Mouse (Mus musculus) lung, postnatal 0 days (tissue): ENCODE measurements around the gene Rnf216. TPM values are rescaled to one million over a fixed set of nuclear protein-coding genes. Genes with fewer than 3 reads are reported as not detected.

Experiments used
- ATAC-seq: fragments of 200-750 bp; cut with Nextera tagmentation; 2 replicates; pipeline ENCODE4 v1.8.0; 2017; ENCODE audit warnings: moderate library complexity
- DNase-seq: peaks from one replicate; pipeline ENCODE4 v3.0.0-alpha.2; 2016; ENCODE audit warnings: low spot score
- H3K27ac ChIP-seq: fragments of 300-500 bp; sonication (generic); 2 replicates; pipeline ENCODE4 v1.5.1; 2014; ENCODE audit warnings: antibody characterized with exemption, mild to moderate bottlenecking, low read length, mixed read lengths
- H3K27me3 ChIP-seq: fragments of 300-500 bp; sonication (generic); replicated peaks from 2 replicates; pipeline ENCODE4 v1.6.1; 2014; ENCODE audit warnings: low read length, mixed read lengths; ENCODE audit not compliant: insufficient read depth
- H3K36me3 ChIP-seq: fragments of 300-500 bp; sonication (generic); 2 replicates; pipeline ENCODE4 v1.6.1; 2014; ENCODE audit warnings: low read length, mixed read lengths; ENCODE audit not compliant: insufficient read depth
- H3K4me1 ChIP-seq: fragments of 300-500 bp; sonication (generic); 2 replicates; pipeline ENCODE4 v1.6.1; 2014; ENCODE audit warnings: antibody characterized with exemption, low read depth, low read length, mixed read lengths; ENCODE audit not compliant: insufficient read depth
- H3K4me2 ChIP-seq: fragments of 300-500 bp; sonication (generic); replicated peaks from 2 replicates; pipeline ENCODE4 v1.6.1; 2014; ENCODE audit warnings: low read depth, mild to moderate bottlenecking, low read length, moderate library complexity, mixed read lengths
- H3K4me3 ChIP-seq: fragments of 300-500 bp; sonication (generic); 2 replicates; pipeline ENCODE4 v1.5.1; 2014; ENCODE audit warnings: low read depth, low read length
- H3K9ac ChIP-seq: fragments of 300-500 bp; sonication (generic); replicated peaks from 2 replicates; pipeline ENCODE4 v1.6.1; 2014; ENCODE audit warnings: low read depth, mild to moderate bottlenecking
- H3K9me3 ChIP-seq: fragments of 300-500 bp; sonication (generic); 2 replicates; pipeline ENCODE4 v1.6.1; 2016; ENCODE audit warnings: low read length, mixed read lengths
- CTCF ChIP-seq: IDR thresholded peaks from 2 replicates; pipeline ENCODE4 v1.5.1; 2016; ENCODE audit warnings: antibody characterized with exemption, mild to moderate bottlenecking
- EP300 ChIP-seq: IDR thresholded peaks from 2 replicates; pipeline ENCODE4 v1.6.1; 2016; ENCODE audit warnings: antibody characterized with exemption, mild to moderate bottlenecking, control low read depth
- WGBS: fragments of 180-500 bp; shearing (Covaris S2); extraction: QIAGEN DNeasy Blood & Tissue Kit; methylation state at CpG from one replicate; pipeline ENCODE4 v1.1.7; 2014; 5-methylcytosine and 5-hydroxymethylcytosine counted together
- polyA plus RNA-seq: library from polyadenylated mRNA; unstranded; fragments of >200 nt; fragmentation: Nextera tagmentation; extraction: Ambion mirVana; gene quantifications from 2 replicates; pipeline ENCODE4 v1.2.1, GENCODE M21; 2015

The Rnf216 gene
- polyA plus RNA-seq, 1 experiment from 2014 or later, result 23.2 TPM

DNA sequence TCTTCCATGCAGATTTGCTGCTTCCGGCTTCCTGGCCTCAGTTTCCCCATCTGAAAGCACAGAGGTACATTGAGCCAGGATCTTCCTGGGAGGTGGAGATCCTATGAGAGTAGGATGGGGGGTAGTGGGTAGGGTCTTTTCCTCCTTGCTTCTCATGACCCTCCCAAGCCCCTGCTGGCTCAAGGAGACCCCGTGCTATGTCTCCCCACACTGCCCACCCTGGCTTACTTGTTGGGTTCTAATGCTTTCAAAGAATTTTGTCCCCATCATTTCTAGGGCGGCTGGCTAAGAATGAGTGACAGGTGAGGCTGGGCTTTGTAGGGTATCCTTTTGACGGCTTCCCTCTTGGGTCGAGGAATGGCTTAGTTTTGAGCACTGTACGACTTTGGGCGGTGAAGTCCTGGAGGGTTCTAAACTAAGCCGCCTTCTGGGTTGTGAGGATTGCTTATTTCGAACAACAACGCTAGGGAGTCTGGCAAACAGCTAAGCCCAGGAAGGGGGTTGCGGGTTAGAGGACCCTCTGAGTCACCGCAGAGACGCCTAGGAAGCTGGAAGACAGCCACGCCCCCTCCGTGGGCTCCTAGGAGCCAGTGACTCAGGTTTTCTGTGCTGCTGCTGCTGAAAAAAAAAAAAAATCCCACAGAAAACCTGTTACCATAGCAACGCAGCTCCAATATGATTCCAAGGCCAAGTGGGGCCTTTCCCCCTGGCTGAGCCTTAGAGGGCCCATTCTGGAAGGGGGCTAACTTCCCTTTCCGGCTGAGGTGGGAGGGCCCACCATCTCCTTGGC, 148.9 kb downstream of the Rnf216 start:
- peak; percentile 78 for DNase-seq
- Histone ChIP-seq H3K27ac (no peak overlapping the region), H3K4me1 (peaks cover 9% of the 10 kb centered on the region)

DNA sequence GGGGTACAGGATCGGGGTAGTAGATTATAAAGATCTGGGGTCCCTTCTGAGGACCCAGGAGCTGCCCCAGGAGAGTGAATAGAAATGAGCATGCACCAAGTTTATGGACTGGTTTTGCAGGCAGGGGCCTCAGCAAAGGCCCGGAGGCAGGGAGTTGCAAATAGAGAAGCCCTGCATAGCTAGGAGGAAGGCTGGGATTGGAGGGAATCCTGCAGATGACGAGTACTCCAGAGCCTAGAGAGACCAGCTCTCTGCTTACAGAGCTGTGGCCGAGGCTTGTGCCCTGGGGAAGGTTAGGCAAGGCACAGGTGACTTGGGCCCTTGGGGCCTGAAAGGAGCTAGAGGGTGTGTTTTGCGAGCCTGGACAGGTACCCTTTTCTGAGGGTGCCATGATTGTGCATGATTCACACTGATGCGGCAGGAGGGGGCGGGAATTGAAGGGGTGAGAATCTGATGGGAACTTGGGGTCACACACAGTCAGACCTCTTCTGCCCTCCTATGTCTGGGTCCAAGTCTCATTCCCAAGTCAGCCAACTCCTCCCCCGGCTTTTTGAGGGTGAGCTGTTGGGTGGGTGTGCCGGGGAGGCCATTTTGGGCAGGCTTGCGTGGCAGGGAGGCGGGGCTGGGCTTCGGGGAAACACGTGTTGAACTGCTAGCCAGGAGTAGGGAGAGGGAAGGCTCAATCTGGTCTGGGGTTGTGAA, 149.6 kb downstream of the Rnf216 start:
- peak overlapping the region; percentile 63 for H3K4me3 ChIP-seq
- ATAC-seq, result no peak
- H3K4me1 ChIP-seq, result peaks cover 9% of the 10 kb centered on the region

More for the DNA sequence above, 148.9 kb downstream of the Rnf216 start:
- Histone ChIP-seq H3K9me3 (no peaks in the 10 kb centered on the region), H3K36me3 (no peaks in the 10 kb centered on the region), H3K9ac (no peak overlapping the region), H3K4me2 (peak overlapping the region; percentile 79), H3K4me3 (peak overlapping the region; percentile 63; the same call in 1 of the 2 replicates), H3K27me3 (no peaks in the 10 kb centered on the region)
- TF ChIP-seq EP300 (no peak), CTCF (no peak)
- 25% methylated on average over 17 of the region's 17 CpGs for WGBS
- no peak for ATAC-seq

DNA sequence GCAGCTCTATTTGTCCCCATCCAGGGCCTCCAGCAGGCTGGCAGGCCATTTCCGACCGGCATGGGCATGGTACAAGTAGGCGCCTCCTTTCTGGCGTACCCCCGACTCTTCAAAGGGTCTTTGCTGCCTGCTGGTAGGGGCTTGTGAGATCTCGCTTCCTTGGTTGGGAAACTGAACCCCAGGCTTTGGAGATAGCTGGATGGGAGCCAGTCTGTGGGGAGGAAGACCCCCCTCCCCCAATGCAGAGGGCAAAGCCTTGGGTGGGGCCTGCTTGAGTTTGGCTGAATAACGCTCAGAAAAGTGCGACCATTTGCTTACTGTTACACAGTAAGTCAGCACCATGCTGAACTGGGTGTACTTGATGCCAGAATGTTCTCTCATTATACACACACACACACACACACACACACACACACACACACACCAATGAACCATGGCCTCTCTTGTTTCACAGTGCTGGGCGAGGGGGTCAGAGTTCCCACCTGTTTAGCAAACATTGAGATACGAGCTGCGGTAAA, 150.3 kb downstream of the Rnf216 start:
- Histone ChIP-seq H3K27ac (peak overlapping the region; percentile 84), H3K4me1 (peaks cover 9% of the 10 kb centered on the region), H3K9ac (peak overlapping the region; percentile 23), H3K27me3 (no peaks in the 10 kb centered on the region), H3K36me3 (no peaks in the 10 kb centered on the region), H3K9me3 (no peaks in the 10 kb centered on the region), H3K4me3 (peak overlapping the region; percentile 63), H3K4me2 (peak overlapping the region; percentile 79)
- WGBS, result 9% methylated on average over 11 of the region's 11 CpGs
- peak; percentile 41 for DNase-seq
- ATAC-seq, result no peak
- TF ChIP-seq EP300 (no peak), CTCF (no peak)

More for the DNA sequence above, 149.6 kb downstream of the Rnf216 start:
- TF ChIP-seq CTCF (no peak), EP300 (no peak)
- Histone ChIP-seq H3K27ac (0 out of 2 replicates have a peak overlapping the region, but pooled peaks have one; percentile 11), H3K9me3 (no peaks in the 10 kb centered on the region), H3K27me3 (no peaks in the 10 kb centered on the region), H3K4me2 (peak overlapping the region; percentile 79), H3K36me3 (no peaks in the 10 kb centered on the region), H3K9ac (no peak overlapping the region)
- WGBS, result 16% methylated on average over 13 of the region's 13 CpGs
- peak; percentile 63 for DNase-seq

DNA sequence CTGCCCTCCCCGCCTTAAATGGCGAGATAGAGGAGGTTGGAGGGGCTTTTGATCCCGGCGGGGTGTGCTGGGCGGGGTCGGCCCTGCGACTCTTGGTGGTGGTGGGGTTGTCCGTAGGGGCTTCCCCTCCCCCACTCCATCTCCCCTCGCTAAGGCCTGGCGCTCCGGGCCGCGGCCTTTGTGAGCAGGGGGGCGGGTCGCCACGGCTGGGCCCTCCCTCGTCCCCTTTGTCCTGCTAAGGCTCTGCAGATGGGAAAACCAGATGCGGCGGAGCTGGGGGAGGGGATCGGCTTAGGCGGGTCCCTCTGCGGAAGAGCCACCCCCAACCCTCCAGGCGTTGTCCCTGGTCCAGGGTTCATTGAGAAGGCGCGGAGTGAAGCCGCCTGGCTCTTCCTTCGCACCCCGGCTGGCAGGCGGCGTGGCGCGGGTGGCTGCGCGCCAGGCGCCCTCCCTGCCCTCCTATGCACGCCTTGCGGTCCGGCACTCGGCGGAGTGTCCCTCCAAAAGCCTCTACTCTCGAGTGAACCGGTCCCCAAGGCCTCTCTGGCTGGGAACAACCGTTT, 150.8 kb downstream of the Rnf216 start:
- no peaks in the 10 kb centered on the region for H3K27me3 ChIP-seq
- peak overlapping the region; percentile 79 for H3K4me2 ChIP-seq
- H3K27ac ChIP-seq, result peak overlapping the region; percentile 84
- DNase-seq, result peak; percentile 87
- TF ChIP-seq EP300 (peak; percentile 61), CTCF (peak; percentile 21)
- peak overlapping the region; percentile 23 for H3K9ac ChIP-seq
- WGBS, result 1% methylated on average over 33 of the region's 43 CpGs
- H3K4me1 ChIP-seq, result peaks cover 9% of the 10 kb centered on the region
- no peaks in the 10 kb centered on the region for H3K9me3 ChIP-seq
- H3K36me3 ChIP-seq, result no peaks in the 10 kb centered on the region
- peak overlapping the region; percentile 63 for H3K4me3 ChIP-seq
- ATAC-seq, result peak; percentile 80

DNA sequence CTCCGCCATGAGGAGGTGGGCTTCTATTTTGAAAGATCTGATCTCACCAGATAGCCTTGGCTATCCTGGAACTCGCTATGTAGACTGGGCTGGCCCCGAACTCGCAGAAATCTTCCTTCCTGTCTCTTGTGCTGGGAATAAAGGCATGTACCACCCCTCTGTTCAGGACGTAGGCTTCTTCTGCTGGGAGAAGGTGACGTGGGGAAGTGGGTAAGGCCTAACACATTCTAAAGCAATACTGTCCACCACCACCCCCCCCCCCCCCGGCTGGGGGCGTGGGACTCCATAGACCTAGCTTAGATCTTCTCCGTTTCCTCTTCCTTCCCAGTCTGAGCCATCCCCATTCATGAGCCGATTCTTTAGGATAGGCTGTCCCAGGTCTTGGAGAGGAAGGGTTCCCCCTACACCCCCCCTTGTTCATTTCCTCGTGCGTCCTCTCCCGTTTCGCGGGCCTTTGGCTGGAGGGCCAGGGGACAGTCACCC, 151.4 kb downstream of the Rnf216 start:
- Histone ChIP-seq H3K27me3 (no peaks in the 10 kb centered on the region), H3K27ac (peak overlapping the region; percentile 84), H3K4me2 (peak overlapping the region; percentile 79), H3K4me1 (peaks cover 9% of the 10 kb centered on the region), H3K36me3 (no peaks in the 10 kb centered on the region), H3K9me3 (no peaks in the 10 kb centered on the region), H3K9ac (peak overlapping the region; percentile 74; the same call in 1 of the 2 replicates), H3K4me3 (peak overlapping the region; percentile 63)
- ATAC-seq (peak; percentile 76), DNase-seq (peak; percentile 80)
- WGBS, result 2% methylated on average over 14 of the region's 15 CpGs
- TF ChIP-seq CTCF (no peak), EP300 (no peak; the same call in 1 of the 2 replicates)
